Comparison of ENCODE assay signal across 8 mouse cellular contexts in genomic region chr3:81036554-81037311, GRCm38 (mm10). TPM values are rescaled to one million over a fixed set of nuclear protein-coding genes. Genes with fewer than 3 reads are reported as not detected.
DNase-seq lines count a peak whose midpoint lies in the region; ATAC-seq lines count a peak whose summit lies in the region.

No protein-coding gene starts in this region.

- peak; percentile 45 for ATAC-seq in frontal cortex, adult (ENCODE audit: low TSS enrichment)
- peak; percentile 30 to 66 for ATAC-seq in hematopoietic stem cell, adult 5-6 weeks (replicated peaks in 1 of 2; ENCODE audit: insufficient read depth in 1 of 2, low FRiP score in 2 of 2, low TSS enrichment in 1 of 2, low read depth in 1 of 2, poor library complexity in 2 of 2, severe bottlenecking in 2 of 2)

- peak; percentile 48 for DNase-seq in ES-CJ7 (ENCODE audit: low read depth, low spot score)
- DNase-seq in cerebellum, adult 18-20 months: peak; percentile 42 to 60
- peak; percentile 36 to 70 for DNase-seq in layer of hippocampus, postnatal 14 days (ENCODE audit: low spot score in 2 of 2)
- DNase-seq in lung, postnatal 10 days: peak; percentile 40
- DNase-seq in retina, embryonic 14.5 days (ENCODE audit: low spot score): peak; percentile 63
- peak; percentile 49 for DNase-seq in urinary bladder, postnatal 25 days (ENCODE audit: low spot score)

RNA-seq across cellular contexts. Expression of gene Pdgfc, which starts 0.5 kb away (rescaled TPM):
- 0.31 TPM in 1 of 2 replicates, not detected in the other for total RNA-seq in hematopoietic stem cell, adult 5-6 weeks (2017)
- total RNA-seq in layer of hippocampus, postnatal 14 days (2021): 1 to 10 TPM; 6.0 to 6.6 TPM

Comparison
In these comparisons a context has a peak if more than half of its experiments do, and no peak if none do; other contexts are left out.
1. Peak in every context shown above with its lines: DNase-seq and ATAC-seq.